Mouse (Mus musculus): ENCODE data around the gene Psmd9. TPM values are rescaled to one million over a fixed set of nuclear protein-coding genes. Genes with fewer than 3 reads are reported as not detected.
A peak's percentile ranks its signal among the peaks of the same experiment; 100 is the strongest.

The Psmd9 gene
- total RNA-seq, 2 experiments from 2014 or later: 22.8 to 24.8 TPM

- peak; percentile 88 for DNase-seq
Observed at GRCm38 (mm10) chr5:123137044-123137909, 31.9 kb upstream of the Psmd9 start.

- DNase-seq: no peak
Observed at GRCm38 (mm10) chr5:123137910-123138229, 31.3 kb upstream of the Psmd9 start.

- peak; percentile 84 for DNase-seq
Observed at GRCm38 (mm10) chr5:123138230-123138911, 30.8 kb upstream of the Psmd9 start.

GRCm38 (mm10) chr5:123138953-123139721 is 30.1 kb upstream of the Psmd9 start:
- DNase-seq: peak; percentile 89

- peak; percentile 30 for DNase-seq
Observed at GRCm38 (mm10) chr5:123139722-123140627, 29.2 kb upstream of the Psmd9 start.

- DNase-seq: peak; percentile 92
Observed at GRCm38 (mm10) chr5:123140694-123141554, 28.3 kb upstream of the Psmd9 start.

GRCm38 (mm10) chr5:123141555-123142160 is 27.6 kb upstream of the Psmd9 start:
- peak; percentile 65 for DNase-seq

GRCm38 (mm10) chr5:123142161-123143157 is 26.8 kb upstream of the Psmd9 start, which contains the start of gene Setd1b:
Gene Setd1b, plus strand, starts transcription at chr5:123142193.
- peak; percentile 63 for DNase-seq

GRCm38 (mm10) chr5:123143251-123143970 is 25.8 kb upstream of the Psmd9 start:
- DNase-seq: peak; percentile 52

- DNase-seq: peak; percentile 21
Observed at GRCm38 (mm10) chr5:123143971-123144745, 25.1 kb upstream of the Psmd9 start.

GRCm38 (mm10) chr5:123144746-123145590 is 24.2 kb upstream of the Psmd9 start:
- no peak for DNase-seq

GRCm38 (mm10) chr5:123146357-123146756 is 22.9 kb upstream of the Psmd9 start:
- no peak for DNase-seq

- DNase-seq: no peak
Observed at GRCm38 (mm10) chr5:123147569-123147968, 21.6 kb upstream of the Psmd9 start.

- peak; percentile 14 for DNase-seq
Observed at GRCm38 (mm10) chr5:123148073-123148722, 21.0 kb upstream of the Psmd9 start.

- DNase-seq: peak; percentile 96
Observed at GRCm38 (mm10) chr5:123149451-123150400, 19.5 kb upstream of the Psmd9 start.
